Mouse (Mus musculus) small intestine, adult 2 months (tissue): ENCODE measurements at regions not wholly inside any gene's neighbourhood (a gene's known extent, or its start where the extent isn't known, plus 50 kb on each side); places are given as distances from the start of the nearest gene placed in this dataset.

Experiments used
- CTCF ChIP-seq: fragments of 200-500 bp; IDR thresholded peaks from 2 replicates; pipeline ENCODE4 v1.5.1; 2012; ENCODE audit warnings: low read depth, mild to moderate bottlenecking, control low read depth, inconsistent platforms, low read length, moderate library complexity, mixed read lengths; ENCODE audit not compliant: insufficient replicate concordance, insufficient read length; ENCODE audit errors: extremely low read depth
- POLR2A ChIP-seq: fragments of 200-500 bp; IDR thresholded peaks from 2 replicates; pipeline ENCODE4 v1.6.1; 2012; ENCODE audit warnings: low read depth, mild to moderate bottlenecking, control low read depth, inconsistent platforms, low read length, moderate library complexity

GRCm38 (mm10) chr10:115742634-115743347, 73.8 kb upstream of the Tspan8 start:
- TF ChIP-seq CTCF: no peak
- no peak for TF ChIP-seq POLR2A
